Mouse (Mus musculus) heart, embryonic 16.5 days (tissue): Measurements from ENCODE around the gene Sez6l2. TPM values are rescaled to one million over a fixed set of nuclear protein-coding genes. Genes with fewer than 3 reads are reported as not detected.
"Not testable (repeated sequence)": the region's sequence is repeated elsewhere in the genome, so short reads cannot be mapped to it uniquely, and the experiment has no call there.

Experiments
- ATAC-seq: fragments of 200-750 bp; cut with Nextera tagmentation; replicated peaks from 2 replicates; pipeline ENCODE4 v1.8.0; 2017; ENCODE audit warnings: moderate number of reproducible peaks; ENCODE audit not compliant: insufficient read depth, low FRiP score; ENCODE audit errors: extremely low read depth
- H3K27ac ChIP-seq: fragments of 300-500 bp; sonication (generic); 2 replicates; pipeline ENCODE4 v1.5.1; 2014; ENCODE audit warnings: mild to moderate bottlenecking, low read length, control low read depth, moderate library complexity
- H3K27me3 ChIP-seq: fragments of 300-500 bp; sonication (generic); 2 replicates; pipeline ENCODE4 v1.6.1; 2014; ENCODE audit warnings: low read length, mixed read lengths; ENCODE audit not compliant: control insufficient read depth, insufficient read depth
- H3K36me3 ChIP-seq: fragments of 300-500 bp; sonication (generic); 2 replicates; pipeline ENCODE4 v1.6.1; 2014; ENCODE audit not compliant: control insufficient read depth, insufficient read depth
- H3K4me1 ChIP-seq: fragments of 300-500 bp; sonication (generic); 2 replicates; pipeline ENCODE4 v1.6.1; 2014; ENCODE audit warnings: low read length, mixed read lengths; ENCODE audit not compliant: control insufficient read depth, insufficient read depth
- H3K4me2 ChIP-seq: fragments of 300-500 bp; sonication (generic); 2 replicates; pipeline ENCODE4 v1.6.1; 2014; ENCODE audit warnings: low read depth, mild to moderate bottlenecking, control low read depth, low read length
- H3K4me3 ChIP-seq: fragments of 300-500 bp; sonication (generic); 2 replicates; pipeline ENCODE4 v1.5.1; 2014; ENCODE audit warnings: mild to moderate bottlenecking, control low read depth, low read length
- H3K9ac ChIP-seq: fragments of 300-500 bp; sonication (generic); 2 replicates; pipeline ENCODE4 v1.6.1; 2014; ENCODE audit warnings: low read length, control low read depth
- H3K9me3 ChIP-seq: fragments of 300-500 bp; sonication (generic); replicated peaks from 2 replicates; pipeline ENCODE4 v1.6.1; 2016; ENCODE audit warnings: low read length; ENCODE audit not compliant: control insufficient read depth
- WGBS: fragments of 180-500 bp; shearing (Covaris S2); extraction: QIAGEN DNeasy Blood & Tissue Kit; methylation state at CpG from one replicate; pipeline ENCODE4 v1.1.7; 2014; 5-methylcytosine and 5-hydroxymethylcytosine counted together
- polyA plus RNA-seq: library from polyadenylated mRNA; unstranded; fragments of >200 nt; fragmentation: Nextera tagmentation; extraction: Ambion mirVana; gene quantifications from 2 replicates; pipeline ENCODE4 v1.2.1, GENCODE M21; 2015

The Sez6l2 gene
- 0.53 and 1.0 TPM in 2 replicates for polyA plus RNA-seq

- Histone ChIP-seq H3K36me3 (no peaks in the 10 kb centered on the region), H3K9me3 (no peaks in the 10 kb centered on the region), H3K4me2 (peak within 1 kb of the TSS; percentile 78), H3K27me3 (peaks cover 29% of the 10 kb centered on the region), H3K4me1 (peaks cover 4% of the 10 kb centered on the region; the same call in 1 of the 2 replicates), H3K27ac (no peak within 1 kb of the TSS), H3K4me3 (peak within 1 kb of the TSS; percentile 48), H3K9ac (peak within 1 kb of the TSS; percentile 35; the same call in 1 of the 2 replicates)
- 1% methylated on average over 42 of the region's 42 CpGs for WGBS
- peak; percentile 85 for ATAC-seq
Observed at GRCm38 (mm10) chr7:126949793-126950646, at the start of gene Sez6l2. Sez6l2 (plus strand) TSS chr7:126950563.

DNA sequence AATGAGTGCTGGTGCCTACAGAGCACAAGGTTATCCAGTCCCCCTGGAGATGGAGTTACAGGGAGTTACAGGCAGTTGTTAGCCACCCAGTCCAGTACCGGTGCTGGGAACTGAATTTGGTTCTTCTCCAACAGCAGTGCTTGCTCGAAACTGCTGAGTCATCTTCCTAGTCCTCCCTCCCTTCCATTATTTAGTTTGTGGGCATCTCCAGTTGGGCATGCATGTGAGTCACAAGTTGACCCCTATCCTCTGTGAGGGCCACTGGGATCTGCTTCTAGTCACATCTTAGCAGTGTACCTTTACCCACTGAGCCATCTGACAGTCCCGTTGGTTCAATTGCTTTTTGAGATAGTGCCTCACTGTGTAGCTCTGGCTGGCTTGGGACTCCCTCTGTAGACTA, 44.8 kb upstream of the Sez6l2 start:
- no peaks in the 10 kb centered on the region for H3K36me3 ChIP-seq
- WGBS, result 69% methylated on average over 3 of the region's 3 CpGs
- no peak overlapping the region for H3K27ac ChIP-seq
- no peaks in the 10 kb centered on the region for H3K4me1 ChIP-seq
- no peak overlapping the region for H3K4me3 ChIP-seq
- no peaks in the 10 kb centered on the region for H3K9me3 ChIP-seq
- H3K27me3 ChIP-seq, result no peaks in the 10 kb centered on the region
- H3K9ac ChIP-seq, result no peak overlapping the region
- H3K4me2 ChIP-seq, result no peak overlapping the region
- ATAC-seq, result no peak

DNA sequence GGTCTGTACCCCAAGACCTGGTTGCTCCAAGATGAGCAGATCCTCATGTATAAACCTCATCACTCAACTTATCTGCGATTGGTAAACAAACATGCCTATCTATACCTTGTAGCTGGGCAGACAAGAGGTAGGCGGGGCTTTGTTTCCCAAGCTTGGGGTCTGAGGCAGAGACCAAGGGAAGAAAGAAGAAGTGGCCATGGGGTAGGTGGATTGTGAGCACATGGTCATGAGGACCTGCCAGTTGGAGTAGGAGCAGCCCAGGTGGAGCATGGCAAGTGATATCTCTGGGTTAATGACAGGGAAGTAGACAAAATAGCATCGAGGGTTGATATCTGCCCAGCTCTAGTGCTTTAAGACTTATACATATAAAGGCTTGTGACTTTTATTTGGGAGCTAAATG, 35.5 kb upstream of the Sez6l2 start:
- Histone ChIP-seq H3K4me3 (no peak overlapping the region), H3K27ac (no peak overlapping the region), H3K9me3 (no peaks in the 10 kb centered on the region), H3K36me3 (no peaks in the 10 kb centered on the region), H3K4me2 (no peak overlapping the region), H3K9ac (no peak overlapping the region), H3K4me1 (no peaks in the 10 kb centered on the region), H3K27me3 (no peaks in the 10 kb centered on the region)
- 74% methylated on average over 3 of the region's 3 CpGs for WGBS
- ATAC-seq, result no peak

DNA sequence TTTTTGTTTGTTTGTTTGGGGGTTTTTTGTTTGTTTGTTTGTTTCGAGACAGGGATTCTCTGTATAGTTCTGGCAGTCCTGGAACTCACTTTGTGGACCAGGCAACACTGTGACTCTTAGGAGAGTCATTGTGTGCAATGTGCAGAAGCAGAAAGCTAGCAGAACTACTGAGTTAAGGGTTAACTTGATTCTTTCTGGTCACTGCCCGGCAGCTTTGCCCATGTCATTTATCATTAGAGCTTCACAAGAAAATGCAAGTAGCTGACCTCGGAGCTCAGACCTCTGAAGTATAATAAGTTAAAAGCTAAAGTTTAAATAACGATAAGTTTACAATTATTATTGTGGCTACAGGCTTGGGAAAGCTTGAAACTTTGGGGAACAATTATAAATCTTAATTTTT, 32.0 kb upstream of the Sez6l2 start:
- ATAC-seq, H3K9ac ChIP-seq, H3K9me3 ChIP-seq, H3K36me3 ChIP-seq, H3K27me3 ChIP-seq, H3K4me1 ChIP-seq, H3K27ac ChIP-seq, H3K4me3 ChIP-seq, H3K4me2 ChIP-seq: not testable (repeated sequence)
- 44% methylated on average over 4 of the region's 4 CpGs for WGBS

- 83% methylated on average over 4 of the region's 4 CpGs for WGBS
- Histone ChIP-seq H3K36me3 (no peaks in the 10 kb centered on the region), H3K4me2 (no peak overlapping the region), H3K4me1 (no peaks in the 10 kb centered on the region; the same call in 1 of the 2 replicates), H3K27ac (no peak overlapping the region), H3K9ac (no peak overlapping the region), H3K9me3 (no peaks in the 10 kb centered on the region), H3K27me3 (no peaks in the 10 kb centered on the region), H3K4me3 (no peak overlapping the region)
- ATAC-seq, result no peak
Observed at GRCm38 (mm10) chr7:126919973-126920372, 30.4 kb upstream of the Sez6l2 start.

GRCm38 (mm10) chr7:126921563-126921962, 28.8 kb upstream of the Sez6l2 start:
- ATAC-seq, result no peak
- Histone ChIP-seq H3K4me2 (no peak overlapping the region), H3K4me1 (no peaks in the 10 kb centered on the region; the same call in 1 of the 2 replicates), H3K4me3 (no peak overlapping the region), H3K27me3 (no peaks in the 10 kb centered on the region), H3K27ac (no peak overlapping the region), H3K9ac (no peak overlapping the region), H3K9me3 (no peaks in the 10 kb centered on the region), H3K36me3 (no peaks in the 10 kb centered on the region)
- 63% methylated on average over 2 of the region's 2 CpGs for WGBS

DNA sequence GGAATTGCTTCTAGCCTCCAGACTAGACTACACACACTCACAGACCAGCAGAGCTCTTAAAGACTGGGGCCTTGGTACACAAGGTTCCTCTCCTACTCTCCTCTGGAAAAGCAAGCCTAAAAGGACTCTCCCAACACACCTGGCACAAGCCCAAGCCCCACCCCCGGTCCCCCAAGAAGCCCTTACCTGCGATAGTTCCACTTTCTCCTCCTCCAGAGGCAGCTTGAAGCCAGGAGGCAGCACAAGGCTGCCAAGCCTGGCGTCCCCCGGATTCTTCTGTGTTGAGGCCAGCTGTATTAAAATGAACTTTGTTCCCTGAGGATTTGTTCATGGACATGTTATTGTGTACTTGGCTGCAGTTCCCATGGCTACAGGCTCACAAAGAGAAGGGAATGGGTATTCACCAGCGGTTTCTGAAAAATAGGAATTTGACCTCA, 27.7 kb upstream of the Sez6l2 start, which contains the start of gene Tmem219:
Gene Tmem219, minus strand, starts transcription at position 294 of the 437 bp plus-strand sequence.
- Histone ChIP-seq H3K9ac (no peak within 1 kb of the TSS), H3K4me1 (no peaks in the 10 kb centered on the region; the same call in 1 of the 2 replicates), H3K4me3 (no peak within 1 kb of the TSS), H3K27ac (peak within 1 kb of the TSS; percentile 52), H3K4me2 (no peak within 1 kb of the TSS), H3K36me3 (no peaks in the 10 kb centered on the region), H3K27me3 (no peaks in the 10 kb centered on the region), H3K9me3 (no peaks in the 10 kb centered on the region)
- ATAC-seq, result no peak; the same call in 1 of the 2 replicates
- 48% methylated on average over 5 of the region's 5 CpGs for WGBS

- no peaks in the 10 kb centered on the region for H3K9me3 ChIP-seq
- no peak overlapping the region for H3K4me3 ChIP-seq
- WGBS, result 53% methylated on average over 5 of the region's 5 CpGs
- H3K36me3 ChIP-seq, result no peaks in the 10 kb centered on the region
- H3K27ac ChIP-seq, result peak overlapping the region; percentile 52
- 0 out of 2 replicates have a peak, but pooled peaks have one; percentile 15 for ATAC-seq
- no peaks in the 10 kb centered on the region; the same call in 1 of the 2 replicates for H3K4me1 ChIP-seq
- no peaks in the 10 kb centered on the region for H3K27me3 ChIP-seq
- H3K9ac ChIP-seq, result no peak overlapping the region
- H3K4me2 ChIP-seq, result no peak overlapping the region
Observed at GRCm38 (mm10) chr7:126923999-126924398, 26.4 kb upstream of the Sez6l2 start.

GRCm38 (mm10) chr7:126926299-126926698, 24.1 kb upstream of the Sez6l2 start:
- Histone ChIP-seq H3K36me3 (no peaks in the 10 kb centered on the region), H3K4me1 (peaks cover 7% of the 10 kb centered on the region), H3K9me3 (no peaks in the 10 kb centered on the region), H3K4me3 (no peak overlapping the region), H3K9ac (no peak overlapping the region), H3K4me2 (no peak overlapping the region), H3K27ac (no peak overlapping the region), H3K27me3 (no peaks in the 10 kb centered on the region)
- WGBS, result 24% methylated on average over 3 of the region's 3 CpGs
- ATAC-seq, result no peak
